Mouse (Mus musculus) forebrain, embryonic 11.5 days (tissue): ENCODE measurements around the gene Crocc2. TPM values are rescaled to one million over a fixed set of nuclear protein-coding genes. Genes with fewer than 3 reads are reported as not detected.

Experiments used
- microRNA-seq: library from miRNA; unstranded; fragments of <30 nt; microRNA quantifications from one replicate; pipeline ENCODE4, GENCODE M21; 2016; ENCODE audit not compliant: insufficient number of aligned reads
- polyA plus RNA-seq: library from polyadenylated mRNA; unstranded; fragments of >200 nt; fragmentation: Nextera tagmentation; extraction: Ambion mirVana; gene quantifications from 2 replicates; pipeline ENCODE4 v1.2.1, GENCODE M21; 2014

Crocc2 gene
- polyA plus RNA-seq, 1 experiment from 2014 or later, result 0.07 TPM

Small RNA genes lying within 50 kb of the gene (microRNA-seq; reads per million reads assigned to microRNA genes)
- not detected for gene Mir6901

Other genes with a start within 250 kb of the Crocc2 start
- 41.0 and 43.0 TPM in 2 replicates for gene Capn10, start 234.3 kb upstream of the Crocc2 start, polyA plus RNA-seq
- 0.16 and 0.40 TPM in 2 replicates for gene Gpr35, start 217.9 kb upstream of the Crocc2 start, polyA plus RNA-seq
- not detected in 2 replicates for gene Aqp12, start 162.4 kb upstream of the Crocc2 start, polyA plus RNA-seq
- gene Kif1a, start 66.8 kb upstream of the Crocc2 start, polyA plus RNA-seq, result 79.7 and 86.0 TPM in 2 replicates
- not detected in 2 replicates for gene Agxt, start 33.5 kb upstream of the Crocc2 start, polyA plus RNA-seq
- gene 2310007B03Rik, start 7.8 kb upstream of the Crocc2 start, polyA plus RNA-seq, result 0.29 and 0.64 TPM in 2 replicates
- gene Sned1, start 67.1 kb downstream of the Crocc2 start, polyA plus RNA-seq, result 2.2 and 3.2 TPM in 2 replicates
- 31.0 and 37.8 TPM in 2 replicates for gene Mterf4, start 137.2 kb downstream of the Crocc2 start, polyA plus RNA-seq
- gene Ppp1r7, start 174.1 kb downstream of the Crocc2 start, polyA plus RNA-seq, result 88.4 and 94.6 TPM in 2 replicates
- 28.2 and 30.0 TPM in 2 replicates for gene Pask, start 174.8 kb downstream of the Crocc2 start, polyA plus RNA-seq
- gene Ano7, start 205.2 kb downstream of the Crocc2 start, polyA plus RNA-seq, result not detected in 2 replicates